Mouse (Mus musculus) kidney, embryonic 15.5 days (tissue): ENCODE measurements around the gene Rem1. TPM values are rescaled to one million over a fixed set of nuclear protein-coding genes. Genes with fewer than 3 reads are reported as not detected.

Experiments used
- ATAC-seq: fragments of 200-750 bp; cut with Nextera tagmentation; replicated peaks from 2 replicates; pipeline ENCODE4 v1.8.0; 2017; ENCODE audit warnings: moderate TSS enrichment; ENCODE audit not compliant: low FRiP score
- H3K27ac ChIP-seq: fragments of 300-500 bp; sonication (generic); 2 replicates; pipeline ENCODE4 v1.5.1; 2015; ENCODE audit warnings: mild to moderate bottlenecking, inconsistent platforms
- H3K27me3 ChIP-seq: fragments of 300-500 bp; sonication (generic); 2 replicates; pipeline ENCODE4 v1.6.1; 2015; ENCODE audit warnings: inconsistent platforms
- H3K36me3 ChIP-seq: fragments of 300-500 bp; sonication (generic); 2 replicates; pipeline ENCODE4 v1.6.1; 2015; ENCODE audit warnings: inconsistent platforms
- H3K4me1 ChIP-seq: fragments of 300-500 bp; sonication (generic); 2 replicates; pipeline ENCODE4 v1.6.1; 2015; ENCODE audit warnings: inconsistent platforms
- H3K4me2 ChIP-seq: fragments of 300-500 bp; sonication (generic); 2 replicates; pipeline ENCODE4 v1.6.1; 2015; ENCODE audit warnings: moderate library complexity, mild to moderate bottlenecking, inconsistent platforms
- H3K4me3 ChIP-seq: fragments of 300-500 bp; sonication (generic); replicated peaks from 2 replicates; pipeline ENCODE4 v1.5.1; 2015; ENCODE audit warnings: mild to moderate bottlenecking, inconsistent platforms
- H3K9ac ChIP-seq: fragments of 300-500 bp; sonication (generic); 2 replicates; pipeline ENCODE4 v1.6.1; 2015; ENCODE audit warnings: mild to moderate bottlenecking, inconsistent platforms
- H3K9me3 ChIP-seq: fragments of 300-500 bp; sonication (generic); replicated peaks from 2 replicates; pipeline ENCODE4 v1.6.1; 2016; ENCODE audit warnings: inconsistent platforms
- WGBS: fragments of 180-500 bp; shearing (Covaris S2); methylation state at CpG from one replicate; pipeline ENCODE4 v1.1.7; 2015; ENCODE audit warnings: mixed read lengths; 5-methylcytosine and 5-hydroxymethylcytosine counted together
- polyA plus RNA-seq: library from polyadenylated mRNA; unstranded; fragments of >200 nt; fragmentation: Nextera tagmentation; extraction: Ambion mirVana; gene quantifications from 2 replicates; pipeline ENCODE4 v1.2.1, GENCODE M21; 2015

Gene Rem1
- 59.1 and 62.5 TPM in 2 replicates for polyA plus RNA-seq

GRCm38 (mm10) chr2:152626774-152627591 lies at the start of gene Rem1:
Gene Rem1 (plus strand): TSS chr2:152626951.
- peak within 1 kb of the TSS; percentile 84 for H3K27ac ChIP-seq
- WGBS = under 1% methylated on average over 56 of the region's 59 CpGs
- H3K27me3 ChIP-seq = peaks cover 22% of the 10 kb centered on the region
- peak; percentile 49 for ATAC-seq
- peaks cover 74% of the 10 kb centered on the region for H3K4me1 ChIP-seq
- peak within 1 kb of the TSS; percentile 68 for H3K9ac ChIP-seq
- peak within 1 kb of the TSS; percentile 67 for H3K4me3 ChIP-seq
- no peaks in the 10 kb centered on the region for H3K9me3 ChIP-seq
- H3K36me3 ChIP-seq = peaks cover 11% of the 10 kb centered on the region
- H3K4me2 ChIP-seq = peak within 1 kb of the TSS; percentile 83

DNA sequence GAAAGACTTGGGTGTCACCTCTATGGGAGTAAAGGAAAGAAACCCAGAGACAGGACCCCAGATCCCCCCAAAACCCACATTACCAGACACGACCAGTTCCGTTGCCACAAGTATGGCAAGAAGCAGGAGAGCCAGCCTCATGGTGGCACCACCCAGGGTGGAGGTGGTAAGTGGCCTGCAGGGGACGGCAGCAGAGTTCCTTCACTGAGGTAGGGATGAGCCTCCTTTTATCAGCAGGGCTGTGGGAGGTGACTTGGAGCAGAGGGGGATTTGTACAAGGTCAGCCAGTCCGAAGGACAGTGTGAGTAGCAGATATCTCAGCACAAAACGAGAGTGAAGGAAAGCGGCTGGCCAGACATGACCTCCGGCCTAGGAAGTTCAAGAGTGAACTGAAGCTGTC lies 46.6 kb upstream of the Rem1 start, which contains the start of gene Defb19:
Gene Defb19, minus strand, starts transcription at position 206 of the 400 bp plus-strand sequence.
- Histone ChIP-seq H3K9me3 (no peaks in the 10 kb centered on the region), H3K27me3 (no peaks in the 10 kb centered on the region), H3K4me2 (no peak within 1 kb of the TSS), H3K4me3 (no peak within 1 kb of the TSS), H3K4me1 (0 out of 2 replicates have a peak, but pooled peaks cover 8% of the 10 kb centered on the region), H3K36me3 (no peaks in the 10 kb centered on the region), H3K9ac (no peak within 1 kb of the TSS), H3K27ac (no peak within 1 kb of the TSS; the same call in 1 of the 2 replicates)
- ATAC-seq = no peak
- 43% methylated on average over 7 of the region's 7 CpGs for WGBS

DNA sequence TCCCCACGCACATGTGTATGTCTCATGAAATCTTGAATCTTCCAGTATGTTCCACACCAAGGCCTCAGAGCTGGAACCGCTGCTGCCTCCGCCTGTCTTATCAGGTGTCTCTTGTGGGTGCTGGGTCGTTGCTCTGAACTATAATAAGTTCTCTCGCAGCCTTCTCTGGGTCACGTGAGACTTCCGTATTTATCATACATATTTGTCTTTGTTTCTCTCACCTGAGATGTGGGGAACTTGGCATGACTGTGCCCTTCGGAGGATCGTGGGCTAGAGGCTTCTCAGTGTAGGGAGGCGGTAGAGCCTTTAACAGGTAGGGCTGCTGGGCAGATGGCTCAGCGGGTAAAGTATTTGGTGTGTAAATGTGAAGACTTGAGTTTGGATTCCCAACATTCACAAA lies 46.1 kb upstream of the Rem1 start:
- no peak overlapping the region for H3K9ac ChIP-seq
- H3K9me3 ChIP-seq = no peaks in the 10 kb centered on the region
- H3K27ac ChIP-seq = no peak overlapping the region; the same call in 1 of the 2 replicates
- ATAC-seq = no peak
- H3K4me2 ChIP-seq = no peak overlapping the region
- no peak overlapping the region for H3K4me3 ChIP-seq
- H3K27me3 ChIP-seq = no peaks in the 10 kb centered on the region
- WGBS = 77% methylated on average over 11 of the region's 11 CpGs
- no peaks in the 10 kb centered on the region for H3K36me3 ChIP-seq
- H3K4me1 ChIP-seq = 0 out of 2 replicates have a peak, but pooled peaks cover 8% of the 10 kb centered on the region

DNA sequence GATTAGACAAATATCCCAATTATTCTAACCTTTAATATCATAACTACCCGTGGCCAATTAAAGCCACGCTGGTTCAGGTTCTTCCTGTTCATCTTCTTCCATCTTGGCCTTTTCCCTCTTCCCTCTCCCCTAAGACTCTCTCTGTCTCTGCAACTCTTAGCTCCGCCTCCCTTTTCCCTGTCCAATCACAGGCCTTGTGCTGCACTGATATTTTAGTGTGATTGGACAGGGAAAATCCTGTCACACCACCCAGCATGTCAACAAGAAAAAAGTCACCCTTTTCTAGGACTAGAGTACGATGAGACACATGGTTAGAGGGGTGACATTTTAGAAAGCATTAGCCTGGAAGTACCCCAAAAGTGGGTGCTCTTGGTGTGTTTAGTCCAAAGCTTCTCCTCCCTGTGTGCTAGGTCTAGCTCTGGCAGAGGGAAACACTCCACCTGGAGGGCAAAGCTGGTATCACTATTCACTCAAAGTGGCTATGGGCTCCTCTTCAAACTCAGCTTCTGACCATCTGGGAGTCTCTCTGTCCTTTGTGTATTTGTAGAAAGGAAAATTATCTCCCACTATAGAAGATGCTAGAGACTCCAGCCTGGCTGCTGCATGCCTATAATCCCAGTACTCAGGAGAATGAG lies 39.7 kb upstream of the Rem1 start:
- Histone ChIP-seq H3K9ac (no peak overlapping the region), H3K9me3 (no peaks in the 10 kb centered on the region), H3K4me1 (peaks cover 10% of the 10 kb centered on the region), H3K36me3 (no peaks in the 10 kb centered on the region), H3K4me3 (no peak overlapping the region), H3K4me2 (no peak overlapping the region), H3K27me3 (no peaks in the 10 kb centered on the region), H3K27ac (no peak overlapping the region)
- no peak for ATAC-seq
- 76% methylated on average over 4 of the region's 4 CpGs for WGBS

DNA sequence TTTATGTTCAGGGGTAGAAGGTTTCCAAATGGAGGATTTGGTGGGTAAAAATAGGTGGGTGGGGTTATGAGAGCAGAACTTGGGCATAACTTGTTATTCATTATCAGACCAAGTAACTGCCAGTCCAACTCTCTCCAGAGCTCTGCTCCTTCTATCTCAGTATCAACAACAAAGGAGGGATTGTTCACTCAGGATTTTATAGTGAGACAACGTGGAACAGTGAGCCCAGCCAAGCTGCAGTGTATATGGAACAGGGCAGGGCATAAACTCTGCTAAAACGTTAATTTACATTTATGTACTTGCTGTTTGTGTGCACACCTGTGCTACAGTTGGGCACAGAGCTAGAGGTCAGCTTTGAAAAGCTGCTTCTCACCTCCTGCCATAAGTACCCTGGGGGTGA lies 38.3 kb upstream of the Rem1 start:
- Histone ChIP-seq H3K9me3 (no peaks in the 10 kb centered on the region), H3K9ac (no peak overlapping the region), H3K4me1 (peaks cover 10% of the 10 kb centered on the region), H3K27me3 (no peaks in the 10 kb centered on the region), H3K4me2 (no peak overlapping the region), H3K36me3 (no peaks in the 10 kb centered on the region), H3K4me3 (no peak overlapping the region), H3K27ac (peak overlapping the region; percentile 5; the same call in 1 of the 2 replicates)
- no peak for ATAC-seq
- WGBS = 33% methylated on average over 2 of the region's 2 CpGs

DNA sequence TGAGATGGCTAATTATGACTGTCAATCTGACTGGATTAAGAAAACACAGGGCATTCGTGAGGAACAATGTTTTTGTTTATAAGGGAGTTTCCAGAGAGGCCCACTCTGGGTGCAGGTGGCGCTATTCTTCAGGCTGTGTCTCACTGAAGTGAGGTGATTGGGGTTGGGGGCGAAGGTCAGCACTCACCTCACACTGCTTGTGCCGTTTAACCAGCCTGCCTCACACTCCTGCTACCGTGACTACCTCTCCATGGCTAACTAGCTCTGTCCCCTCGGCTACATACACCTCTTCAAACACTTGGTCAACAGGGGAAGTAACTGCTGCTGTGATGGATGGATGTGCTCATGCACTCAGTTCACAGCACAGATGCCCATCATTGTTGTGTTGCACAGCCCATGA lies 37.7 kb upstream of the Rem1 start:
- 32% methylated on average over 6 of the region's 6 CpGs for WGBS
- H3K4me3 ChIP-seq = no peak overlapping the region
- H3K27me3 ChIP-seq = no peaks in the 10 kb centered on the region
- H3K4me1 ChIP-seq = peaks cover 10% of the 10 kb centered on the region
- no peak overlapping the region for H3K4me2 ChIP-seq
- no peak overlapping the region for H3K27ac ChIP-seq
- no peaks in the 10 kb centered on the region for H3K36me3 ChIP-seq
- no peak for ATAC-seq
- H3K9me3 ChIP-seq = no peaks in the 10 kb centered on the region
- H3K9ac ChIP-seq = no peak overlapping the region

GRCm38 (mm10) chr2:152599299-152599698 lies 27.5 kb upstream of the Rem1 start, which contains the start of gene Defb45:
Gene Defb45 (minus strand): TSS chr2:152599399.
- H3K27ac ChIP-seq = no peak within 1 kb of the TSS
- H3K4me2 ChIP-seq = no peak within 1 kb of the TSS
- no peaks in the 10 kb centered on the region for H3K4me1 ChIP-seq
- no peaks in the 10 kb centered on the region for H3K36me3 ChIP-seq
- no peak within 1 kb of the TSS for H3K4me3 ChIP-seq
- WGBS = 64% methylated on average over 7 of the region's 7 CpGs
- ATAC-seq = no peak
- H3K9ac ChIP-seq = no peak within 1 kb of the TSS
- no peaks in the 10 kb centered on the region for H3K27me3 ChIP-seq
- no peaks in the 10 kb centered on the region for H3K9me3 ChIP-seq

- H3K27me3 ChIP-seq = no peaks in the 10 kb centered on the region
- no peaks in the 10 kb centered on the region for H3K9me3 ChIP-seq
- WGBS = 75% methylated on average over 6 of the region's 6 CpGs
- no peak for ATAC-seq
- H3K9ac ChIP-seq = no peak overlapping the region
- no peaks in the 10 kb centered on the region for H3K36me3 ChIP-seq
- no peak overlapping the region for H3K4me2 ChIP-seq
- H3K4me1 ChIP-seq = no peaks in the 10 kb centered on the region
- no peak overlapping the region for H3K27ac ChIP-seq
- no peak overlapping the region for H3K4me3 ChIP-seq
Observed at GRCm38 (mm10) chr2:152600076-152600475, 26.7 kb upstream of the Rem1 start.

- Histone ChIP-seq H3K9ac (no peak overlapping the region), H3K4me3 (no peak overlapping the region), H3K4me2 (no peak overlapping the region), H3K9me3 (no peaks in the 10 kb centered on the region), H3K27ac (no peak overlapping the region), H3K36me3 (no peaks in the 10 kb centered on the region), H3K4me1 (peaks cover 5% of the 10 kb centered on the region; the same call in 1 of the 2 replicates), H3K27me3 (no peaks in the 10 kb centered on the region)
- WGBS = 69% methylated on average over 4 of the region's 4 CpGs
- ATAC-seq = no peak
Observed at GRCm38 (mm10) chr2:152601275-152601960, 25.3 kb upstream of the Rem1 start.

GRCm38 (mm10) chr2:152604057-152604456 lies 22.7 kb upstream of the Rem1 start, which contains the start of gene Defb36:
Gene Defb36 (plus strand): TSS chr2:152604327.
- Histone ChIP-seq H3K36me3 (no peaks in the 10 kb centered on the region), H3K9ac (no peak within 1 kb of the TSS), H3K27ac (no peak within 1 kb of the TSS), H3K4me1 (peaks cover 27% of the 10 kb centered on the region), H3K27me3 (no peaks in the 10 kb centered on the region), H3K4me3 (no peak within 1 kb of the TSS), H3K9me3 (no peaks in the 10 kb centered on the region), H3K4me2 (no peak within 1 kb of the TSS)
- 81% methylated on average over 15 of the region's 15 CpGs for WGBS
- ATAC-seq = no peak

DNA sequence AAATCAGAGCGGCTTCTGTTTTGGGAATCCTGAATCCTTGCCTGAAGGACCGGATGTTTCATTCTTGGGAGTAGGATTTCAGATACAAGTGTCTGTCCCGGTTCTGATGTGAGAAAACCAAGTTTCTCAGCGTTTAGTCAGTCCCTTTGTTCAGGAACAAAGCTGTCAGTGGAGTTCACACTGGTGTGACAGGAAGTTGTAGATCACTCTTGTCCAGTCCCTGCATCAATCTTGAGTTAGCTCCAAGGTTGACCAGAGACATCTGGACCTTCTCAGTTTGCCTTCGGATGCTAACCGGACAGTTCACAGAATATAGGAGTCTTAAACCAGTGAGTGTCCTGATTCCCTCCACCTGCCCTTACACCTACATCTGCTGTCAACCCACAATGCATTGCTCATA lies 19.0 kb upstream of the Rem1 start:
- peaks cover 30% of the 10 kb centered on the region for H3K4me1 ChIP-seq
- H3K4me3 ChIP-seq = no peak overlapping the region
- H3K4me2 ChIP-seq = 0 out of 2 replicates have a peak overlapping the region, but pooled peaks have one; percentile 12
- 10% methylated on average over 6 of the region's 6 CpGs for WGBS
- H3K9ac ChIP-seq = no peak overlapping the region
- no peaks in the 10 kb centered on the region for H3K9me3 ChIP-seq
- H3K36me3 ChIP-seq = no peaks in the 10 kb centered on the region
- H3K27me3 ChIP-seq = no peaks in the 10 kb centered on the region
- peak; percentile 57 for ATAC-seq
- peak overlapping the region; percentile 78 for H3K27ac ChIP-seq

GRCm38 (mm10) chr2:152608719-152609118 lies 18.0 kb upstream of the Rem1 start:
- H3K9ac ChIP-seq = no peak overlapping the region
- H3K27me3 ChIP-seq = no peaks in the 10 kb centered on the region
- peak overlapping the region; percentile 78 for H3K27ac ChIP-seq
- no peak overlapping the region for H3K4me3 ChIP-seq
- no peak overlapping the region for H3K4me2 ChIP-seq
- peaks cover 30% of the 10 kb centered on the region for H3K4me1 ChIP-seq
- 100% methylated on average over 1 of the region's 1 CpGs for WGBS
- ATAC-seq = no peak
- H3K36me3 ChIP-seq = no peaks in the 10 kb centered on the region
- H3K9me3 ChIP-seq = no peaks in the 10 kb centered on the region
